Mouse (Mus musculus) G1E (cell line): ENCODE results near the gene Cyp2j13. TPM values are rescaled to one million over a fixed set of nuclear protein-coding genes. Genes with fewer than 3 reads are reported as not detected.
"Not testable (repeated sequence)": the region's sequence is repeated elsewhere in the genome, so short reads cannot be mapped to it uniquely, and the experiment has no call there.

Experiments used
- ATAC-seq: 2 replicates; pipeline ENCODE4 v1.8.0; 2016; ENCODE audit warnings: mild to moderate bottlenecking; ENCODE audit not compliant: insufficient number of reproducible peaks, poor library complexity, low FRiP score, severe bottlenecking; ENCODE audit errors: extremely low read depth
- DNase-seq: peaks from one replicate; pipeline ENCODE4 v3.0.0; 2012; ENCODE audit warnings: low spot score
- H3K27me3 ChIP-seq: 2 replicates; pipeline ENCODE4 v1.6.1; 2012; ENCODE audit warnings: mild to moderate bottlenecking, low read length, inconsistent platforms; ENCODE audit not compliant: insufficient read depth
- H3K36me3 ChIP-seq: replicated peaks from 2 replicates; pipeline ENCODE3; 2012; ENCODE audit warnings: mild to moderate bottlenecking, inconsistent platforms
- H3K4me1 ChIP-seq: 2 replicates; pipeline ENCODE4 v1.6.1; 2012; ENCODE audit warnings: low read depth, low read length, inconsistent platforms, mixed read lengths; ENCODE audit not compliant: insufficient read depth
- H3K4me3 ChIP-seq: 2 replicates; pipeline ENCODE4 v1.5.1; 2012; ENCODE audit warnings: low read depth, mild to moderate bottlenecking, inconsistent platforms, low read length, moderate library complexity, mixed read lengths
- H3K9me3 ChIP-seq: replicated peaks from 2 replicates; pipeline ENCODE4 v1.6.1; 2012; ENCODE audit warnings: inconsistent platforms
- CTCF ChIP-seq: IDR thresholded peaks from 2 replicates; pipeline ENCODE4 v1.5.1; 2012; ENCODE audit warnings: low read depth, low read length, inconsistent platforms, mixed read lengths
- GATA1 ChIP-seq: IDR thresholded peaks from 2 replicates; pipeline ENCODE4 v1.6.1; 2012; ENCODE audit warnings: borderline replicate concordance, low read length, inconsistent platforms, mixed read lengths
- GATA2 ChIP-seq: IDR thresholded peaks from 2 replicates; pipeline ENCODE4 v1.6.1; 2012; ENCODE audit warnings: low read depth, low read length, inconsistent platforms, borderline replicate concordance
- POLR2AphosphoS5 ChIP-seq: IDR thresholded peaks from 2 replicates; pipeline ENCODE4 v1.6.1; 2012; ENCODE audit warnings: low read depth, low read length, inconsistent platforms; ENCODE audit not compliant: insufficient replicate concordance
- TAL1 ChIP-seq: conservative IDR thresholded peaks from 2 replicates; pipeline ENCODE4 v1.6.1; 2012; ENCODE audit warnings: low read depth, low read length, inconsistent platforms, mixed read lengths
- polyA plus RNA-seq: library from polyadenylated mRNA; stranded (reverse); fragments of >175 nt; gene quantifications from 2 replicates; pipeline ENCODE4 v1.2.3, GENCODE M21; 2012
- total RNA-seq, 2 experiments: library from RNA; stranded (forward) in 1 of 2; stranded (reverse) in 1 of 2; fragments of 200-1000 nt in 1 of 2; fragments of >200 nt in 1 of 2; fragmentation: Nextera tagmentation in 1 of 2; gene quantifications; 2 replicates each; pipeline ENCODE4 v1.2.3; 2014 to 2017

The Cyp2j13 gene
- total and polyA plus RNA-seq, 3 experiments, result 0.05 TPM; not detected in 2

DNA sequence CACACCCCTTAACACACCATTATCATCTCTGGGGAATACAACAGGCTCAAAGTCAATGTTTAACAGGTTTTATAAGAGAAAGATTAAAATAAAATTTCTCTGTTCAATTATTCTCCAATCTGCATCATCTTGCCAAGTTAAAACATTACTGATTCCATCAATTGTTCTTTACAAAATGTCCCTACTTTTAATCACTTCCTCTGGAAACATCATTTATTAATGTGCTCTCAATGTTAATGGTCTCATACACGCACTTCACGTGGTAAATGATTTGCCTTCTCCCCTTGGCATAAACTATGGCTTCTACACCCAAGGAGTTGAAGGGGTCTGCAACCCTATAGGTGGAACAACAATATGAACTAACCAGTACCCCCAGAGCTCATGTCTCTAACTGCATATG lies 17.2 kb downstream of the Cyp2j13 start:
- peaks cover 10% of the 10 kb centered on the region for H3K9me3 ChIP-seq
- H3K4me3 ChIP-seq, result no peak overlapping the region
- ATAC-seq, result no peak
- H3K4me1 ChIP-seq, result no peaks in the 10 kb centered on the region
- H3K27me3 ChIP-seq, result no peaks in the 10 kb centered on the region
- DNase-seq, result no peak
- no peak for TF ChIP-seq TAL1
- TF ChIP-seq POLR2AphosphoS5, result no peak
- TF ChIP-seq GATA2, result no peak
- TF ChIP-seq CTCF, result no peak
- no peak for TF ChIP-seq GATA1
- H3K36me3 ChIP-seq, result no peaks in the 10 kb centered on the region

DNA sequence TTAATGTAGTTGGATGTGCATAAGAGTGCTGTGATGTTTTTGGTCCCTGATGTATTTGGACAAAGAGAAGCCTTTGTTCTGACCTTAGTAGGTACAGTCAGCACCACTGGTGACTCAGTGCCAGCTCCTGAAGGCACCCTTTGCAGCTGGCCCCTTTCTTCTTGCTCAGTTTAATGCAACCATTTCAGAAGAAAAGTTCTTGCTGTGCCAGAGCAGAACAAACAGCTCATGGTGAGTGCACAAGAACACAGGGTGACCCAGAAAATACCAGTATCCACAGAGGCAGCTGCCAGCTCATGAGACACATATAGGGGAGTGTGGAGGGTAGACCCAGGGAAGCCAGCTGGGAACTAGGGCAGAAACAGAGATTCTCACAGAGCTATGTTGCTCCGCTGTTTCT lies 48.9 kb downstream of the Cyp2j13 start:
- Histone ChIP-seq H3K4me3 (no peak overlapping the region), H3K27me3 (no peaks in the 10 kb centered on the region), H3K9me3 (no peaks in the 10 kb centered on the region), H3K36me3 (no peaks in the 10 kb centered on the region), H3K4me1 (no peaks in the 10 kb centered on the region)
- TF ChIP-seq TAL1, result no peak
- no peak for TF ChIP-seq GATA1
- no peak for TF ChIP-seq POLR2AphosphoS5
- TF ChIP-seq GATA2, result no peak
- TF ChIP-seq CTCF, result no peak
- ATAC-seq (no peak), DNase-seq (no peak)

DNA sequence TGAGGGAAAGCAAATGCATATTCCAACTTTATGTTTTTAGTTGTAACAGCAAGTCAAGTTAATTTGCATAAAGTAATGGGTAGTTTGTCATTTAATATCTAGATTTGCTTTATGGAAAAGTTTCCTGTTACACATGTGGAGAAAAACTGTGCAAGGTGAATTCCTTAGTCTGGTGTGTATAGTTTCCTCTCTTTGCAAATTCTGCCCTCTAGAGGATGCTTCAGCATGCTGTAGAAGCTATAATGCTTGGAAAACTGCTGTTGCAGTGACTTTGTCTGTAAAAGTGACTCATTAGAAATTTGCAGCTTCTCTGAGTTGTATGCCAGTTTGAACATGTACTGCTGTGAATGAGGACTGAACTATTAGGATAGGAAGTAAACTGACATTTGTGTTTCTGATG lies 54.5 kb downstream of the Cyp2j13 start:
- Histone ChIP-seq H3K27me3 (no peaks in the 10 kb centered on the region), H3K9me3 (no peaks in the 10 kb centered on the region), H3K4me3 (no peak overlapping the region), H3K36me3 (no peaks in the 10 kb centered on the region), H3K4me1 (no peaks in the 10 kb centered on the region)
- ATAC-seq (no peak), DNase-seq (no peak)
- no peak for TF ChIP-seq POLR2AphosphoS5

GRCm38 (mm10) chr4:96016875-96017274 lies 60.5 kb downstream of the Cyp2j13 start:
- ATAC-seq (no peak), DNase-seq (no peak)
- TF ChIP-seq GATA2 (no peak), CTCF (no peak), POLR2AphosphoS5 (no peak), GATA1 (no peak), TAL1 (no peak)
- Histone ChIP-seq H3K27me3 (no peaks in the 10 kb centered on the region), H3K4me3 (no peak overlapping the region), H3K4me1 (no peaks in the 10 kb centered on the region), H3K36me3 (no peaks in the 10 kb centered on the region), H3K9me3 (no peaks in the 10 kb centered on the region)

DNA sequence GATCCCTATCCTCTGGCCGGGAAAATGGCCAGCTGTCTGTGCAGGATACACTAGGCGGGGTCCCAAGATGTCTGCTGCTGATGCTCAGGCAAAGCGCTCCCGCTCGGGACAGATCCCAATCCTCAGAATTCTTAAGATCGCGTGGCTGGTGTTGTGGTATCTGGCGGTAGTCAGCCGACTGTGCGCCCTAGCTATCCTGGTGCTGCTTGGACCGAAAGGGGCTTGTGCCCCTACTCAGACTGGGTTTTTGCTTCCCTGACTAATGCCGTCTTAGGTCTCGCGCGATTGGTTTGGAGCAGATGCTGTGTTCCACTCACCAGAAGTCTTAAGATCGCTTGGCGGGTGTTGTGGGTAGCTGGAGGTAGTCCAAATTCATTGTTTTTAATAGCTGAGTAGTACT lies 95.1 kb downstream of the Cyp2j13 start:
- H3K4me1 ChIP-seq, H3K36me3 ChIP-seq, ATAC-seq, H3K27me3 ChIP-seq, H3K9me3 ChIP-seq, DNase-seq, H3K4me3 ChIP-seq: not testable (repeated sequence)

Other genes starting within 250 kb of the Cyp2j13 start
- not detected in 2 replicates for gene Hook1, start 110.3 kb downstream of the Cyp2j13 start, total RNA-seq (2014; fragmentation: Nextera tagmentation)
- 0.06 and 0.49 TPM in 2 replicates for gene Hook1, start 110.3 kb downstream of the Cyp2j13 start, total RNA-seq (2017)
- not detected in 2 replicates for gene Hook1, start 110.3 kb downstream of the Cyp2j13 start, polyA plus RNA-seq
- gene Cyp2j12, start 63.6 kb upstream of the Cyp2j13 start, total RNA-seq (2014; fragmentation: Nextera tagmentation), result not detected in 2 replicates
- 0.11 TPM in 1 of 2 replicates, not detected in the other for gene Cyp2j12, start 63.6 kb upstream of the Cyp2j13 start, total RNA-seq (2017)
- not detected in 2 replicates for gene Cyp2j12, start 63.6 kb upstream of the Cyp2j13 start, polyA plus RNA-seq
- gene Cyp2j7, start 159.1 kb upstream of the Cyp2j13 start, total RNA-seq (2014; fragmentation: Nextera tagmentation), result not detected in 2 replicates
- not detected in 2 replicates for gene Cyp2j7, start 159.1 kb upstream of the Cyp2j13 start, total RNA-seq (2017)
- not detected in 2 replicates for gene Cyp2j7, start 159.1 kb upstream of the Cyp2j13 start, polyA plus RNA-seq